Mouse (Mus musculus) left cerebral cortex, postnatal 4 days (tissue): Measurements from ENCODE around the gene Asz1. TPM values are rescaled to one million over a fixed set of nuclear protein-coding genes. Genes with fewer than 3 reads are reported as not detected.
A peak's percentile ranks its signal among the peaks of the same experiment; 100 is the strongest.

Source experiments
- DNase-seq: peaks from one replicate; pipeline ENCODE4 v3.0.0-alpha.2; 2022
- intact Hi-C: fragments of 180-260 bp; cut with DNase I; formaldehyde crosslinking; loops from one replicate; pipeline ENCODE4 v1.15.1; 2025
- total RNA-seq, 2 experiments: library from RNA; stranded (reverse); gene quantifications; 2 replicates each; pipeline ENCODE4 v1.2.3; 2021

Gene Asz1
- not detected for total RNA-seq

DNA sequence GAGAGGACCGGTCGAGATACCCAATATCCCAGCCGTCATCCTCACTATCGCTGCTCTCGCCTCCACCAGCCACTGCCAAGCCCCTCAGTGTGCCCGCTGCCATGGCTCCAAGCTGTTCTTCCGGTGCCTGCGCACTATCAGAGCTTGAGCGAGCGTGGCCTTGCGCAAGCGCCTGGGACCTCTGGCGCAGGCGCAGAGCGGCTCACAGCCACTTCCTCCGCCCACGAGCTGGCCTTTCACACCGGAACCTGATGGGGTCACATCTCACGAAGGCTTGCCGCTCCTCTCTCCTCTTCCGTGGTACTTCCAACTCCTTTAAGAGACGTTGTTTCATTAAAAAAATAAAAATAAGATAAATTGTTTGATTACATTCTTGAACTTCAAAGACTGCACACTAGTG lies at the start of gene Asz1:
Asz1 (minus strand) TSS at position 128 of the 400 bp plus-strand sequence.
- no peak for DNase-seq
- intact Hi-C loops, result no loop called here

DNA sequence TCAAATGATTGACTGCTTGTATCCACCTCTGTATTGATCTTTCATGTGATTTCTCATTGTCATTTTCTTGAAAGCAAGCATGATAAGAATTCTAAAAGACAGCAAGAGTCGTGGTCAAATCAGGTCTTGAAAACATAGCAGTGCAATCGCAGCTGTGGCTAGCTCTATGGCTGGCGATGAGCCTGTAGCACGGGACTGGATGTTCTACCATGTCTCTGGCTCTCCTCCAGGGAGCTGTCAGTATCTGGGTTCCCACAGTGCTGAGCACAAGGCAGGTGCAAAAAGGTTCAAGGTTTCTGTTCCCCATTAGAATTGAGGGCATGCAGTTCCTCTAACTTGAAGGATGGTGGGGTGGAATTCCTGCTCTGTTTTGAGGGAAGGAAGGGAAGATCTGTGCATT lies 44.2 kb upstream of the Asz1 start:
- DNase-seq, result peak; percentile 34
- intact Hi-C loops, result no loop called here

- intact Hi-C loops, result loop anchor here (10.0 kb wide), 1 partner anchor 680 kb away; no protein-coding TSS in a partner anchor
- DNase-seq, result no peak
These were observed 26.4 kb upstream of the Asz1 start for GRCm38 (mm10) chr6:18135246-18135645.

- intact Hi-C loops, result no loop called here
These were observed 19.2 kb upstream of the Asz1 start for GRCm38 (mm10) chr6:18128059-18128458.

GRCm38 (mm10) chr6:18127206-18127983 lies 18.5 kb upstream of the Asz1 start:
- no peak for DNase-seq
- intact Hi-C loops, result no loop called here

More at GRCm38 (mm10) chr6:18128059-18128458, 19.2 kb upstream of the Asz1 start:
- no peak for DNase-seq

GRCm38 (mm10) chr6:18096861-18097260 lies 12.0 kb downstream of the Asz1 start:
- no peak for DNase-seq
- intact Hi-C loops, result no loop called here

DNA sequence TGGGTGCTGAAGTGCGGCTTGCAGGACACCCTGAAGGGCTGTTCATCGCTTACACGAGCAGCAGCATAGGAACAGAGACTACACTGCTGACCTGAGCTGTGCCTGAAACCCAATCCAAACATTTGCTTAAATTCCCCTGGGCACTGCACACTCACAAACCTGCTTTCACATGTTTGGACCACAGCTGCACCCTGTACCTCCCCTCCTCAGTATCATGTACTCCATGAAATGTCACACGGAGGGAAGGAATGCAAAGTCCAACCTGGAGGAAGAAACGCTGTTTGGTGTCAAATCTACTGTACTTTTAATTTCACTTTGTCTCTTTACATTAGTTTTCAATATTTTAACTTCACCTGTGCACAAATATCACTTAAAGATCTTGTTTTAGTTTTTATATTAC lies 19.8 kb downstream of the Asz1 start:
- no peak for DNase-seq
- intact Hi-C loops, result loop anchor here (5.0 kb wide), 1 partner anchor 283 kb away; no protein-coding TSS in a partner anchor

DNA sequence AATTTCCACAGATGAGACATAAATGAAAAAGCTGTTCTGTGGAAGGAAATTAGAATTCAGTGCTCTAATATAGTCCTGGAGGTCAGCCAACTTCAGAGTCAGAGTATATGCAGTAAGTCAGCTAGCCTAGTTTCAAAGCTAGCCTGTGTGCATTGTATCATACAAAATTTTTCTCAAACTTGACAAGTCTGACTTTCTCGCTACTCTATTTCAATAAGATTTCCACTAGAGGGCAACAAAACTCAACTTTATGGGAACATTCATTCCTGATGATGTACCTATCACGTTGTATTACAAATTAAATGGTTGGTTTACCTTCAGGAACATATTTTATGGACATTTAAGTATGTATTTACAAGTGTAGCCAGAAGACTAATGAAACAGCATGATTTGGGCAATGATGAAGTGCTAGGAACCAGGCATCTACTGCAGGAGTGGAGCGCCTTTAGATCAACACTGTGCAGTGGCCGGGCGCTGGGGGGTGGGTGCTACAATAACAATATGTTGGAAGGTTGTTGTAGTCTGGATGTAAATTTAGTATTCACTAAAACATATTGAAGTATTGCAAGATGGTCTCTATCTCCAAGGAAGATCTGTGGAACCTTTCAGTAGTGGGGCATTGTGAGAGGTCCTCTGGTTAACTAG lies 21.6 kb downstream of the Asz1 start:
- intact Hi-C loops, result loop anchor here (5.0 kb wide), 1 partner anchor 285 kb away; no protein-coding TSS in a partner anchor
- no peak for DNase-seq

DNA sequence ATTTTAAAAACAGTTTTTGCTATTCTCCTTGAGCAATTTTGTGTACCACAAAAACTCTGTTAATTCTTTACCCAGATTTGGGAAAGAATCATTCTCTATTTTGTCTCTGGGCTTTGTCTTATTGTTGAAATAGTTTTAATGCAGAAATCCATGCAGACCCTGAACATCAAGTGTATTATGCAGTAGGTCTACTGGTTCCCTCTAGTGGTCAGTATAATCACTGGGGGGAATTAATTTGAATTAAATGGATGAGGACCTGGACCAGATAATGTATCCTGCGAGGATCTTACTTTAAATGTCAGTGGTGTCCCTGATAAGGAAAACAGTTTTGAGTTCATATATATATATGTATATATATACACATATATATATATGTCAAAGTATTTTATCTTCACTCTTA lies 30.2 kb downstream of the Asz1 start:
- no peak for DNase-seq
- intact Hi-C loops, result no loop called here

- DNase-seq, result no peak
- intact Hi-C loops, result no loop called here
These were observed 31.9 kb downstream of the Asz1 start for GRCm38 (mm10) chr6:18076986-18077385.

DNA sequence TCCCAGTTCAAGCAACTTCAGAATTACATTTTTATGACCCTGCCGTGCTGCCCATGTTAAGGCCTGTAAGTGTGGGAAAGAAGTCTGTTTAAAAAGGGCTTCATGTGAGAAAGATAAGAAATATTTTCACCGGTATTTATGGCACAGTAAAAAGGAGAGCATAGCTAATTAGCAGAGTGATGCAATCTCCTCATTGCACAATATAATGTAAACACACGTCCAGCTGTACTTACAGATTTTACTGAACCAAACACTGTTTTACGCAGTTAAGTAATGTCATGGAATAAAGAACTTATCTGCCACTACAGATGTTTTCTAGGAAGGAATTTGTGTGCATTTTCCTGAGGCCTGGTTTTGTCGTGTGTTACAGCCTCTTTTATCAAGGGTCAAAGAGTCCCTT lies 32.3 kb downstream of the Asz1 start:
- intact Hi-C loops, result no loop called here
- no peak for DNase-seq

GRCm38 (mm10) chr6:18057899-18058298 lies 51.0 kb downstream of the Asz1 start:
- no peak for DNase-seq

GRCm38 (mm10) chr6:18051702-18052101 lies 57.2 kb downstream of the Asz1 start:
- DNase-seq, result no peak
- intact Hi-C loops, result no loop called here

More at GRCm38 (mm10) chr6:18057899-18058298, 51.0 kb downstream of the Asz1 start:
- intact Hi-C loops, result no loop called here

- intact Hi-C loops, result no loop called here
- DNase-seq, result no peak
These were observed 64.6 kb downstream of the Asz1 start for GRCm38 (mm10) chr6:18044299-18044698.

DNA sequence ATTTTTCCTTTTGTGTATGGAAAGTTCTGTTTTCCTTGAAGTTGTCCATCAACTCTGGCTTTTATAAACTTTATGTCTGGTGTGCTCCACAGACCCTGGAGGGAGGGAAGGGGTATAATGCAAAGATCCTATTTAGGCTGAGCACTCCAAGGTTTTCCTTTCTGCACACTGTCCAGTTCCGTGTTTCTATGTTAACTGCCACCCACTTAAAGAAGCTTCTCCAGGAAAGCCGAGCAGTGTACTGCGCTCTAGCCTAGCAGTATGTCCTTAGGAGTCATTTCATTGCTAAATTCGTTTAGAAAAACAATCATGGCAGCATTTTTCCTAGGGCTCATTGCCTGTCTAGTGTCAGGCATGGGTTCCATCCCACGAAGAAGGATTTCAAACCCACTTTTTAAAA lies 65.7 kb downstream of the Asz1 start:
- intact Hi-C loops, result no loop called here
- DNase-seq, result no peak

DNA sequence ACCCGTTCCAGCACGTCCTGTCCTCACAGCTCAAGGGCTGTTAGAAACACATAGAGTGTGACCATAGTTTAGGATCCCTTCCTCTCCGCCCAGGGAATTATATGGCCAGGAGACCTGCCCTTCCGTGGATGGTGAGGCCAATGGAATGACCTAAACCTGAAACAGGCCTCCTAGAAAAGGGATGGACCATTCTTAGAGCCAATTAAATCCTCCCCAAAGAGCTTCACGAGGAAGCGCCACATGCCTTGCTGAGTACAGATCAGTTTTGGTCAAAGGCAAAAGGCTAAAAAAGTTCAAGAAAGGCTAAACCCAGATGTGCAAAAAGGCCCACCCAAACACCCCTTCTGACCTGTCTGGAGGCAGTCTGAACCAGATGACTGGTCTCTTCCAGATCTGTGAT lies 76.6 kb downstream of the Asz1 start:
- intact Hi-C loops, result no loop called here

DNA sequence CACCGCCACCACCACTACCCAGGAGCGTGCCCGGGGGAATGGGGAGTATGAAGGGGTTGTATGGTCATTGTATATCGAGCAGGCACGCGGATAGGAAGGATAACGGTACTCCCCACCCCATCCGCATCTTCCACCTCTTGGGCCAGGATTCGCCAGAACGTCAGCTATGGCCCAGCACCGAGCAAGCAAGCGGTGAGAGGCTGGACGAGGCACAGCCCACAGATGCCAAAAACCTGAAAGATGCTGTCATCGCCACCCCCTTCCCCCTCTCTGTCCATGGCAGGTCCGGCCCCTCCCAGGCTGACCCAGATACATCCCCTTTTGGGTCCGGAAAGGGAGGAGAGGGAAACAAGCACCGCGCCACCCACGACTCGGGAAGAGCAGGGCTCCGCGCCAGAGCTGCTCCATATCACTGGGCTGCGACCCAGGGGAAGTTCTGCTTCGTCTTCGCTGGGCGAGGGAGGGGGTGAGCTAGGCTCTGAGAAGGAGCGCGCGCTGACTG lies 77.3 kb downstream of the Asz1 start:
- intact Hi-C loops, result no loop called here
- peak; percentile 35 for DNase-seq

More for the DNA sequence above, 76.6 kb downstream of the Asz1 start:
- DNase-seq, result no peak

DNA sequence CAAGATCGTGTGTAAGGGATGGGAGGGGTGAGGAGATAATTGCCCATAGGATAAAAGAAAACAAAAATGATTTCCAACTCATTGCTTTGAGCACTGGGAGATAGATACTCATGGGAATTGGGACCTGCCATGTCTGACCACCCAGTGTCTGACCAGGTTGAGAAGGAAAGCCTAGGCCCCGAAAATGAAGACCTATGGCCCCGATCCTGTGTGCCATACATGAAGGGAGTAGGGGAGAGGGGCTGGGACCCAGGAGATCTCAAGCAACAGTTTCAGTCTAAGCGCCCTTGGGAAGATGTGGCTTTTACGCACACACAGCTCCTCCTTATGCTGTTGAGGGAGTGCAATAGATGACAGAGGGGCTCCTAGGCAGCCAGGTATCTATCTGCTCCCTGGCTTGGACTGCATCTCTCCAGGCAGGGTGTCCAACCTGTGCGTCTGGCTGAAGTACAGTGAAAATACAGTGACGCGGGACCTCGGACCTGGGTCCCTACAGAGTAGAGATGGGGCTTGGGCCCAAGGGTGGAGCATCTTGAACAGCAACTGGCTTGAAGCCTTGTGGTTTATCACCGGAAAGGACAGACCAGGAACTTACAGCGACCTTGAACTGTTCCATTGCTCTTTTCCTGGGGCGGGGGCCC lies 77.9 kb downstream of the Asz1 start:
- intact Hi-C loops, result no loop called here
- no peak for DNase-seq

DNA sequence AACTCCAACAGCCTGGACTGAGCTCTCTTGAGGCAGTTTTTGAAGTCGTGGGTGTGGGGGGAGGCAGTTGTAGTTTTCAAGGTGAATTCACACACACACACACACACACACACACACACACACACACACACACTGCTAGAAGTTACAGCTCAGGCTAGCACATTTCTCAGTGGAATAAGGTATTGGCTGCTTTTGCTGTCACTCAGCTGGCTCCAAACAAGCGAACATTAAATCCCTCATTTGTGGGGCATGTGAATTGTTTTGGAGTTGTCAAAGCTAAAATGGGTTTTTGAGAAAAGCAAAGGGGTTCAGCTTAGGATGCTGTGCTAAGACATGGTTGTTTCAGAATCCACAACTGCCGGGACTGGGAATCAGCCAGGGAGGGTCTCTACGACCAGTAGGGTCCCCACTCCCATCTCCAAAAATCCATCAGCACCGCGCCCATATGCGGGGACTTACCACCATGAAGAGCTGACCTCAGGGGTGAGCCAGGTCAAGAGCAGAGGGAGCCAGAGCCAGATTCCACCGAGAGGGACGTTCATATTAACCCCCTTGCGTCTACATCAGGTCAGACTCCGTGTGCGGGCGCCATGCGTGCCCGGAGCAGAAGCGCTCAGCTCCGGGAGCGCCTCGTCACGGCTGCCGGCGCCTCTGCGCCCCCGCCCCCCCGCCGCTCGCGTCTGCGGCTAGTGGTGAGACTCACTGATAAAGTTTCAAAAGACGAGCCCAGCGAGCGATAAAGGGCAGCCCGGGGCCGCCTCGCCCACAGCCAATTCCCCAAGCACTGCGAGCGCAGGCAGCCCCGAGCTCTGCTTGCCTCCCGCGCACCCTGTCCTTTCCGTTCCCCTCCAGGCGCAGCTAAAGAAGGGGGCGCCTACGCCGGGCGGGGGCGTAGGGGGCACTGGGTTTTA lies 78.9 kb downstream of the Asz1 start, which contains the start of gene Wnt2:
Wnt2 (minus strand) TSS at position 840 of the 911 bp plus-strand sequence.
- DNase-seq, result peak; percentile 7
- intact Hi-C loops, result no loop called here

GRCm38 (mm10) chr6:18024133-18024794 lies 84.6 kb downstream of the Asz1 start:
- DNase-seq, result no peak
- intact Hi-C loops, result no loop called here
